Mouse (Mus musculus): ENCODE measurements at regions not wholly inside any gene's neighbourhood (a gene's known extent, or its start where the extent isn't known, plus 50 kb on each side); places are given as distances from the start of the nearest gene placed in this dataset.

GRCm38 (mm10) chr9:118363929-118364328 lies 114.1 kb upstream of the Eomes start:
- TF ChIP-seq POLR2A (IDR thresholded peaks at IDR 0.05; ENCODE audit: insufficient read depth, low read depth, low read length) (no peak), CTCF (IDR thresholded peaks at IDR 0.05) (no peak)

Data from heart, adult 2 months (tissue).